Mouse (Mus musculus) kidney, adult 2 months (tissue): ENCODE measurements at regions not wholly inside any gene's neighbourhood (a gene's known extent, or its start where the extent isn't known, plus 50 kb on each side); places are given as distances from the start of the nearest gene placed in this dataset.

Experiments used
- DNase-seq: peaks from one replicate; pipeline ENCODE4 v3.0.0; 2021
- H3K27ac ChIP-seq: fragments of 200-500 bp; 2 replicates; pipeline ENCODE4 v1.5.1; 2012; ENCODE audit warnings: low read depth, low read length, control low read depth, inconsistent platforms; ENCODE audit not compliant: insufficient read depth
- H3K27me3 ChIP-seq: fragments of 200-500 bp; replicated peaks from 2 replicates; pipeline ENCODE4 v1.6.1; 2012; ENCODE audit warnings: mild to moderate bottlenecking, moderate library complexity, low read length, inconsistent platforms; ENCODE audit not compliant: control insufficient read depth, insufficient read depth
- H3K36me3 ChIP-seq: fragments of 200-500 bp; 2 replicates; pipeline ENCODE4 v1.6.1; 2012; ENCODE audit warnings: mild to moderate bottlenecking, moderate library complexity, low read length, inconsistent platforms; ENCODE audit not compliant: control insufficient read depth, insufficient read depth
- H3K4me1 ChIP-seq: fragments of 200-500 bp; 2 replicates; pipeline ENCODE4 v1.6.1; 2011; ENCODE audit warnings: low read length; ENCODE audit not compliant: control insufficient read depth, insufficient read depth
- H3K4me3 ChIP-seq: fragments of 200-500 bp; 2 replicates; pipeline ENCODE4 v1.5.1; 2011; ENCODE audit warnings: mild to moderate bottlenecking, low read depth, low read length, control low read depth; ENCODE audit not compliant: insufficient read depth
- CTCF ChIP-seq: fragments of 200-500 bp; conservative IDR thresholded peaks from 2 replicates; pipeline ENCODE4 v1.5.1; 2011; ENCODE audit warnings: low read depth, mild to moderate bottlenecking, control low read depth, low read length, moderate library complexity, mixed read lengths; ENCODE audit not compliant: insufficient read depth, insufficient read length
- POLR2A ChIP-seq: fragments of 200-500 bp; IDR thresholded peaks from one replicate; pipeline ENCODE4 v1.6.1; 2011; ENCODE audit warnings: low read depth, low read length, control low read depth
- WGBS: fragments of 180-500 bp; shearing (Covaris S2); methylation state at CpG from one replicate; pipeline ENCODE4 v1.1.7; 2018; 5-methylcytosine and 5-hydroxymethylcytosine counted together

GRCm38 (mm10) chr9:116272446-116272845 lies 97.3 kb upstream of the Tgfbr2 start:
- Histone ChIP-seq H3K27ac (no peak overlapping the region), H3K4me3 (no peak overlapping the region), H3K27me3 (no peaks in the 10 kb centered on the region), H3K4me1 (no peaks in the 10 kb centered on the region), H3K36me3 (no peaks in the 10 kb centered on the region)
- WGBS: 89% methylated on average over 2 of the region's 2 CpGs
- TF ChIP-seq POLR2A (no peak), CTCF (no peak)
- DNase-seq: no peak

- 59% methylated on average over 6 of the region's 6 CpGs for WGBS
These were observed 95.3 kb upstream of the Tgfbr2 start for GRCm38 (mm10) chr9:116270417-116270828.

GRCm38 (mm10) chr9:116267411-116267810 lies 92.3 kb upstream of the Tgfbr2 start:
- H3K4me1 ChIP-seq: no peaks in the 10 kb centered on the region
- H3K27ac ChIP-seq: no peak overlapping the region
- no peak for DNase-seq
- H3K27me3 ChIP-seq: no peaks in the 10 kb centered on the region
- TF ChIP-seq CTCF (no peak), POLR2A (no peak)
- WGBS: 83% methylated on average over 4 of the region's 4 CpGs
- H3K4me3 ChIP-seq: no peak overlapping the region
- H3K36me3 ChIP-seq: no peaks in the 10 kb centered on the region

More at GRCm38 (mm10) chr9:116270417-116270828, 95.3 kb upstream of the Tgfbr2 start:
- Histone ChIP-seq H3K27me3 (no peaks in the 10 kb centered on the region), H3K27ac (no peak overlapping the region), H3K4me1 (no peaks in the 10 kb centered on the region), H3K36me3 (no peaks in the 10 kb centered on the region), H3K4me3 (no peak overlapping the region)
- peak; percentile 53 for DNase-seq
- TF ChIP-seq CTCF (no peak), POLR2A (no peak)

- Histone ChIP-seq H3K27ac (no peak overlapping the region), H3K36me3 (no peaks in the 10 kb centered on the region), H3K27me3 (no peaks in the 10 kb centered on the region), H3K4me3 (no peak overlapping the region), H3K4me1 (no peaks in the 10 kb centered on the region)
- 87% methylated on average over 7 of the region's 7 CpGs for WGBS
- no peak for DNase-seq
- no peak for TF ChIP-seq POLR2A
- no peak for TF ChIP-seq CTCF
These were observed 88.7 kb upstream of the Tgfbr2 start for GRCm38 (mm10) chr9:116263833-116264232.

- 91% methylated on average over 10 of the region's 10 CpGs for WGBS
- no peak overlapping the region for H3K27ac ChIP-seq
- TF ChIP-seq CTCF (no peak), POLR2A (no peak)
- no peak for DNase-seq
- no peaks in the 10 kb centered on the region for H3K27me3 ChIP-seq
- no peaks in the 10 kb centered on the region for H3K4me1 ChIP-seq
- H3K36me3 ChIP-seq: no peaks in the 10 kb centered on the region
- no peak overlapping the region for H3K4me3 ChIP-seq
These were observed 84.4 kb upstream of the Tgfbr2 start for GRCm38 (mm10) chr9:116259569-116259968.

GRCm38 (mm10) chr9:116253546-116253945 lies 78.4 kb upstream of the Tgfbr2 start:
- Histone ChIP-seq H3K27ac (no peak overlapping the region), H3K27me3 (no peaks in the 10 kb centered on the region), H3K4me1 (no peaks in the 10 kb centered on the region), H3K4me3 (no peak overlapping the region), H3K36me3 (no peaks in the 10 kb centered on the region)
- WGBS: 51% methylated on average over 15 of the region's 15 CpGs
- no peak for TF ChIP-seq CTCF
- TF ChIP-seq POLR2A: no peak
- peak; percentile 34 for DNase-seq

- Histone ChIP-seq H3K4me1 (no peaks in the 10 kb centered on the region), H3K27me3 (no peaks in the 10 kb centered on the region), H3K27ac (no peak overlapping the region), H3K4me3 (no peak overlapping the region), H3K36me3 (no peaks in the 10 kb centered on the region)
- TF ChIP-seq CTCF: no peak
- no peak for TF ChIP-seq POLR2A
- 94% methylated on average over 8 of the region's 8 CpGs for WGBS
- no peak for DNase-seq
These were observed 77.6 kb upstream of the Tgfbr2 start for GRCm38 (mm10) chr9:116252788-116253187.

GRCm38 (mm10) chr9:116249791-116250190 lies 74.6 kb upstream of the Tgfbr2 start:
- no peak overlapping the region for H3K4me3 ChIP-seq
- TF ChIP-seq CTCF: no peak
- TF ChIP-seq POLR2A: no peak
- 0 out of 2 replicates have a peak overlapping the region, but pooled peaks have one; percentile 40 for H3K27ac ChIP-seq
- no peaks in the 10 kb centered on the region for H3K4me1 ChIP-seq
- 69% methylated on average over 2 of the region's 2 CpGs for WGBS
- no peaks in the 10 kb centered on the region for H3K36me3 ChIP-seq
- no peaks in the 10 kb centered on the region for H3K27me3 ChIP-seq
- DNase-seq: peak; percentile 50
